Mouse (Mus musculus) hindbrain, embryonic 11.5 days (tissue): ENCODE results near the gene Cphx3. TPM values are rescaled to one million over a fixed set of nuclear protein-coding genes. Genes with fewer than 3 reads are reported as not detected.
"Not testable (repeated sequence)": the region's sequence is repeated elsewhere in the genome, so short reads cannot be mapped to it uniquely, and the experiment has no call there.

ENCODE experiments used
- ATAC-seq: fragments of 200-750 bp; cut with Nextera tagmentation; 2 replicates; pipeline ENCODE4 v1.8.0; 2017; ENCODE audit warnings: mild to moderate bottlenecking, moderate TSS enrichment, moderate library complexity; ENCODE audit not compliant: low FRiP score
- DNase-seq: peaks from one replicate; pipeline ENCODE4 v3.0.0-alpha.2; 2015; ENCODE audit warnings: low spot score
- H3K27ac ChIP-seq: fragments of 300-500 bp; sonication (generic); 2 replicates; pipeline ENCODE4 v1.5.1; 2014; ENCODE audit warnings: mild to moderate bottlenecking, low read depth, low read length
- H3K27me3 ChIP-seq: fragments of 300-500 bp; sonication (generic); 2 replicates; pipeline ENCODE4 v1.6.1; 2014; ENCODE audit warnings: mild to moderate bottlenecking, low read length, moderate library complexity, mixed read lengths; ENCODE audit not compliant: control insufficient read depth, insufficient read depth
- H3K36me3 ChIP-seq: fragments of 300-500 bp; sonication (generic); 2 replicates; pipeline ENCODE4 v1.6.1; 2014; ENCODE audit warnings: mild to moderate bottlenecking, low read length, moderate library complexity, mixed read lengths; ENCODE audit not compliant: control insufficient read depth, insufficient read depth
- H3K4me1 ChIP-seq: fragments of 300-500 bp; sonication (generic); replicated peaks from 2 replicates; pipeline ENCODE4 v1.6.1; 2014; ENCODE audit warnings: low read length, mixed read lengths; ENCODE audit not compliant: control insufficient read depth, insufficient read depth
- H3K4me2 ChIP-seq: fragments of 300-500 bp; sonication (generic); replicated peaks from 2 replicates; pipeline ENCODE4 v1.6.1; 2014; ENCODE audit warnings: mild to moderate bottlenecking, low read depth, low read length
- H3K4me3 ChIP-seq: fragments of 300-500 bp; sonication (generic); 2 replicates; pipeline ENCODE4 v1.5.1; 2014; ENCODE audit warnings: low read depth, low read length
- H3K9ac ChIP-seq: fragments of 300-500 bp; sonication (generic); 2 replicates; pipeline ENCODE4 v1.6.1; 2014; ENCODE audit warnings: low read depth, low read length
- H3K9me3 ChIP-seq: fragments of 300-500 bp; sonication (generic); 2 replicates; pipeline ENCODE4 v1.6.1; 2016; ENCODE audit warnings: low read length; ENCODE audit not compliant: control insufficient read depth
- WGBS: fragments of 180-500 bp; shearing (Covaris S2); extraction: QIAGEN DNeasy Blood & Tissue Kit; methylation state at CpG from one replicate; pipeline ENCODE4 v1.1.7; 2014; 5-methylcytosine and 5-hydroxymethylcytosine counted together
- polyA plus RNA-seq: library from polyadenylated mRNA; unstranded; fragments of >200 nt; fragmentation: Nextera tagmentation; extraction: Ambion mirVana; gene quantifications from 2 replicates; pipeline ENCODE4 v1.2.1, GENCODE M21; 2014

The Cphx3 gene
- polyA plus RNA-seq, 1 experiment from 2014 or later = not detected

DNA sequence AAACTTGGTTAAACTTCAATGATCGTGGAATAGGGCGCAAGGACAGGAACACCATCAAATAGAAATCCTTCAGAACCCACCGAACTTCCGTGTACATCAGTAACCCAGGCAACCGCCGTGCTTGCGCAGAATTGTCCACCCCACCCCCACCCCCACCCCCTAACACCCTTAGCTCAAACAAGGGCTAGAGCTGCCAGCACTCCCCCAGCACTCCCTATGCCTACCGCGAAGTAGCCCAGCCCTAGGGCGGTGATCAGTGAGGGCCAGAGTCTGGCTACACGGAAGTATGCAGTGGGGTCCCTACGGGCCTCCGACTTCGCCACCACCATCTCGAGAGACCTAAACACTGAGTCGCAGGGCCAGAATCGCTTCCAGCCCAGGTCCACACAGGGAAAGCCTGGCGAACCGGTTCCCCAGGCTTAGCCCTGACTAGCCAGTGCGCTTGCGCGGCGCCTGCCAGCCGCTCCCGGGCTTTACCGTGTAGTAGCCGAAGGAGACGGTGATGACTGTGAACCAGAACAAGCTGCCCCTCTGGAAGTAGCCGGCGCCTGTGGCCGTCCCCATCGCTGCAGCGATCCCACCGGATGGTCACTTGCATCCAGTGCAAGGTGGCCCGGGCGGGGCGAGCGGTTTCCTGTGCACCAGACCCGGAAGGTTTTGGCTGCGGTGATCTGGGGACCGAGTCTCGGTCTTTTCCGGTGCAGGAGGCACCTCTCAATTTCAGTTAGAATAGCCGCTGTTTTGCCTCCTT, 15.3 kb upstream of the Cphx3 start:
- peak; percentile 63; the same call in 1 of the 2 replicates for ATAC-seq
- H3K27me3 ChIP-seq, H3K4me1 ChIP-seq, H3K36me3 ChIP-seq, H3K9me3 ChIP-seq, H3K9ac ChIP-seq, H3K27ac ChIP-seq, DNase-seq, H3K4me2 ChIP-seq, H3K4me3 ChIP-seq: not testable (repeated sequence)
- no CpG with 5 or more reads among the region's 44 CpGs for WGBS

DNA sequence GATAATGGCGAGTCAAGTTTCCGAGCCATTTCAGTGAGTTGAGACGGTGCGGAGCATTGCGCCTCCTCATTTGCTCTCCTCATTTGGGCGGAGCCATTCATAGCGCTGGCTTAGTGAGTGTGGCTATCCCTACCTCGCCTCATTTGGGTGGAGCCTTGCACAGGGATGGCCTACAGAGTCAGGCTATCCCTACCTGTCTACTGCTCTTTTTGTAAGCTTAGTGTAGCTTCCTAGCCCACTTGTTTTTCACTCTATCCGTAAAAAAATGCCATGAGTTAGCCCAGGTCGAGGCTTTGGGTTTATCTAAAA, 14.8 kb upstream of the Cphx3 start, which contains the start of gene Tmem254c:
TSS of gene Tmem254c (minus strand) at position 31 of the 309 bp plus-strand sequence.
- H3K9me3 ChIP-seq = not testable (repeated sequence)
- ATAC-seq = peak; percentile 51; the same call in 1 of the 2 replicates
- no CpG with 5 or more reads among the region's 10 CpGs for WGBS

DNA sequence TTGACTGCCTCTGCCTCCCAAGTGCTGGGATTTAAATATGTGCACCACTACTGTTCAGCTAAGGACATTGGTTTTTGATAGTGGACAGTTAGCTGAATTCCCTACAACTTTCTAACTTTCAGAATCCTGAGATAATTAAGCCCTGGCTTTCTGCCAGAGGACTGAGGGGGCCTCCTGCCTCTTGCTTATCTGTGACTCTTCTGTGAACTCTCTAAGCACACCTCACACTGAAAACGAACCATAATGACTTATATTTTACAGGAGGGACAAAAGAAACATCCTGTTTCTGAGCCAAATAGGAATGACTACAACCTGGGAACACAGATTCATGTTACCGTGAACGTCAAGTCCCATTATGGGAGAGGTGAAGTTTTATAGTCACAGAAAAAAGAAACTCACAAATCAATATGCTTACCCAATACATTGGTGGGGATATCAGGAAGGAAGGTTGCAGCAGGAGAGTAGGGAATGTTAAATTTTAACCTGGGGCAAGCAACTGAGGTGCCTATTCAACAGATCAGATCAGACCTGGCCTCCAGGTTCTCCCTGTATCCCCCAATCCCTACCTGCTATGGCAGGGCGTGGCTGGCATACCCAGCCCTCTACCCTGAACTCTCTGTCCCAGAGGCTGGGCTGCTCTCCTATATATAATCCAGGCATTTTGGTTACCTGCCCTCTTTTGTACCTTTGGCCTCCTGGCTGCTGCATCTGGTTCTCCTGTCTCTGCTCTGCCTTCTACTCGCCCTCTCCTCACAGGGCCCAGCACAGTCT, 5.3 kb upstream of the Cphx3 start:
- not testable (repeated sequence) for ATAC-seq, H3K9me3 ChIP-seq, H3K27ac ChIP-seq, H3K4me3 ChIP-seq, DNase-seq, H3K9ac ChIP-seq, H3K4me2 ChIP-seq, H3K4me1 ChIP-seq, H3K27me3 ChIP-seq, H3K36me3 ChIP-seq
- no CpG with 5 or more reads among the region's 5 CpGs for WGBS

More for the DNA sequence above, 14.8 kb upstream of the Cphx3 start, which contains the start of gene Tmem254c:
- not testable (repeated sequence) for H3K4me1 ChIP-seq, DNase-seq, H3K9ac ChIP-seq, H3K4me3 ChIP-seq, H3K27me3 ChIP-seq, H3K27ac ChIP-seq, H3K36me3 ChIP-seq, H3K4me2 ChIP-seq

DNA sequence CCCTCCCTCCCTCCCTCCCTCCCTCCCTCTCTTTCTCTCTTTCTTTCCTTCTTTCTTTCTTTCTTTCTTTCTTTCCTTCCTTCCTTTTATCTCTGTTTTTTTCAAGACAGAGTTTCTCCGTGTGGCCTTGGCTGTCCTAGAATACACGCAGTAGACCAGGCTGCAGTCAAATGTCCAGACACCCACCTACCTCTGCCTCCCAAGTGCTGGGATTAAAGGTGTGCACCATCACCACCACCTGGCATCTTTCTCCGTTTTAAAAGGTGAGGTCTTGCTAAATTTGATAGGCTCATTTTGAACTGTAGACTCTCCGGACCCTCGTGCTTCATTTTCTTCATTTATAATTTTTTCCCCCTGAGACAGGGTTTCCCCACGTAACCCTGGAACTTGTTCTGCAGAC, 881 bp upstream of the Cphx3 start, which contains the start of gene Cphx2:
TSS of gene Cphx2 (plus strand) at position 301 of the 400 bp plus-strand sequence.
- not testable (repeated sequence) for H3K9me3 ChIP-seq

DNA sequence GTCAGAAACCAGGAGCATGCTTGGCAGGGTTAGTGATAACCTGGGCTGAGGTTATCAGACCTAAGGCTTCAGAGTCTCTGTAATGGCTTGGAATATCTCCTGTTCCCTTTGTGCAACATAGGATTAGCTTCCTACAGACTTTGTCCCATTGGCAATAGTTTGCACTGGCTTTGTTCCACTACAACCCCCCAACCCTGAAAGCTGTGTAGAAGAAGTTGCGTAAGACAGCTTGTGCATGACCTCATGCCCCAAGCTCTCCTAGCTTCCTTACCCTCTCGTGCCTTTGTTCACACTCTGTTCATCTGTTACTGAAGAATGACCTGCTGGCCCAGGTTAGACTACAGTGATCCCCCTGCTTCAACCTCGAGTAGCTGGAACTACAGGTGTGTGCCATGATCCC, 15.5 kb downstream of the Cphx3 start:
- not testable (repeated sequence) for H3K27me3 ChIP-seq, H3K4me3 ChIP-seq, DNase-seq, H3K9ac ChIP-seq, H3K36me3 ChIP-seq, ATAC-seq, H3K4me1 ChIP-seq, H3K4me2 ChIP-seq, H3K9me3 ChIP-seq, H3K27ac ChIP-seq
- WGBS = no CpG with 5 or more reads among the region's 3 CpGs

More for the DNA sequence above, 881 bp upstream of the Cphx3 start, which contains the start of gene Cphx2:
- not testable (repeated sequence) for H3K4me1 ChIP-seq, H3K36me3 ChIP-seq, H3K4me3 ChIP-seq, ATAC-seq, H3K4me2 ChIP-seq, H3K27me3 ChIP-seq, H3K27ac ChIP-seq, H3K9ac ChIP-seq, DNase-seq
- WGBS = no CpG with 5 or more reads among the region's 6 CpGs

DNA sequence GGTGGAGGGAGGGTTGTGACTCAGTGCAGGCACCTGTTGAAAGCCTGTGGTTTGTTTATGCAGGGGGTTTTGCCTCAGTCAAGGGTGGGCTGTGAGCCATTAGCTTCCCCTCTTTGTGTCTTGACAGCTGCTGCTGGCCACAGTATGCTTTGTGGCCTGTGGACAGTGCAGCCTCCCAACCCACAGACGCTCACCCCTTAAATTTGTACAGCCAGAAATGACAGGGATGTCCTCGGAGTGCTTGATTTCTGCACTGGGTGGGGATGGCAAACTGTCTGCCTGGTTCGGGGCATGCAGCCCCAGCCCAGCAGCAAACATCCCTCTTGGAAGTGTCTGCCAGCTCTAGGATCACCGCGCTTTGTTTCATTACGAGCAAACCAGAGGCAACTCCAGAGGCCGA, 36.1 kb downstream of the Cphx3 start, which contains the start of gene Duxbl2:
TSS of gene Duxbl2 (plus strand) at position 200 of the 400 bp plus-strand sequence.
- not testable (repeated sequence) for DNase-seq, H3K27ac ChIP-seq, H3K9me3 ChIP-seq, H3K36me3 ChIP-seq, H3K9ac ChIP-seq, H3K27me3 ChIP-seq, H3K4me1 ChIP-seq, H3K4me2 ChIP-seq, H3K4me3 ChIP-seq
- peak; percentile 45 for ATAC-seq
- WGBS = no CpG with 5 or more reads among the region's 7 CpGs

DNA sequence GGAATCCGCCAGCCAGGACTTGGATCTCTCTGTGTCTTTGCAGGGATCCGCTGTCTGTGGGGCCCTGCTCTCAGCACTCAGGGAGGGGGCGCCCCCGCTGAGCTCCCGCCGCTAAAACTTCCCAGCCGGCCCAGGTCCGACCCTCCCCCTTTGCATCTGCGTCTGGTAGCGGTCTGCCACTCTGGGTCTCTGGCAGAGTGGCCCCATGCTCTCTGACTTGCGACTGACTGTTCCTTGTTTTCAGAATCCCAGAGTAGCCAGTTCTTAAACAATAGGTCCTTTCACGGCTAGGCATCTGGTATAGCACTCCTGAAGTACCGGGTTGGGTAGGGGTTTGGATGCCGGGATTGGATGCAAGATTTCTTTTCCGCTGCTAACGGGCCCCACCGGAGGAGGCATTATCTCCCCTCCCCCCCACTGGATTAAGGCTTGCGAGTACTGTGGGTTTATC, 36.5 kb downstream of the Cphx3 start:
- DNase-seq, H3K36me3 ChIP-seq, H3K9me3 ChIP-seq, H3K4me1 ChIP-seq, H3K4me2 ChIP-seq, H3K4me3 ChIP-seq, H3K9ac ChIP-seq, H3K27me3 ChIP-seq, H3K27ac ChIP-seq: not testable (repeated sequence)
- no CpG with 5 or more reads among the region's 18 CpGs for WGBS
- peak; percentile 90 for ATAC-seq

DNA sequence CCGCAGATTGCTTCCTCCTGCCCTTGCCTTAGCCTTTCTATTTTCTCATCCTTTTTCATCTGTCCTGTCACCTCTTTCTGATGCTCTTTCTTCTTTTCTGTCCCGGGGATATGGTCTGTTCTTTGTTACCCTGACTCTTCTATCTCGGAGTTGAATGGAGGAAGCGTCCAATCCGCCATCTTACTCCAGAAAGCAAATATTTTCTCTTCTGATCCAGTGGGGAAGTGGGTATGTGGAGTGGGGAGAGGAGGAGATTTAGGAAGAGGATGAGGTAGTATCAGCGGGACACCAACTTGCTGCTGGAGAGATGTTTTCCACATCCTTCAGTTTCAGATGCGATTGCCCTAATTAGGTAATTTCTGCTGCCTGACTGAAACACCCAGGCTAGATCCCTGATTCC, 37.0 kb downstream of the Cphx3 start:
- not testable (repeated sequence) for H3K27me3 ChIP-seq, H3K4me2 ChIP-seq, DNase-seq, H3K4me3 ChIP-seq, H3K4me1 ChIP-seq, H3K9ac ChIP-seq, H3K27ac ChIP-seq, H3K36me3 ChIP-seq, H3K9me3 ChIP-seq, ATAC-seq
- WGBS = no CpG with 5 or more reads among the region's 7 CpGs
